Mouse (Mus musculus) heart, adult 2 months (tissue): ENCODE measurements around the gene Ppp1r16b. TPM values are rescaled to one million over a fixed set of nuclear protein-coding genes. Genes with fewer than 3 reads are reported as not detected.
A peak's percentile ranks its signal among the peaks of the same experiment; 100 is the strongest.

Experiments
- DNase-seq, 2 experiments: peaks; one replicate each; pipeline ENCODE4 v3.0.0; 2021
- H3K27ac ChIP-seq: fragments of 200-600 bp; 2 replicates; pipeline ENCODE4 v1.8.1; 2022
- H3K27me3 ChIP-seq: fragments of 200-500 bp; 2 replicates; pipeline ENCODE4 v1.6.1; 2012; ENCODE audit warnings: mild to moderate bottlenecking, low read length, inconsistent platforms, mixed read lengths; ENCODE audit not compliant: control insufficient read depth, insufficient read depth
- H3K36me3 ChIP-seq: fragments of 200-500 bp; 2 replicates; pipeline ENCODE4 v1.6.1; 2012; ENCODE audit warnings: low read length, inconsistent platforms; ENCODE audit not compliant: control insufficient read depth, insufficient read depth
- H3K4me1 ChIP-seq: fragments of 200-500 bp; 2 replicates; pipeline ENCODE4 v1.6.1; 2011; ENCODE audit warnings: low read length; ENCODE audit not compliant: control insufficient read depth, insufficient read depth
- H3K4me3 ChIP-seq: fragments of 200-600 bp; 2 replicates; pipeline ENCODE4 v1.8.1; 2022
- H3K79me2 ChIP-seq: fragments of 200-500 bp; replicated peaks from 2 replicates; pipeline ENCODE4 v1.6.1; 2012; ENCODE audit warnings: mild to moderate bottlenecking, inconsistent platforms, low read length, moderate library complexity, mixed read lengths; ENCODE audit not compliant: control insufficient read depth, insufficient read depth
- H3K9ac ChIP-seq: fragments of 200-500 bp; 2 replicates; pipeline ENCODE4 v1.6.1; 2012; ENCODE audit warnings: low read depth, mild to moderate bottlenecking, control low read depth, inconsistent platforms, low read length, mixed read lengths
- CTCF ChIP-seq: fragments of 200-600 bp; IDR thresholded peaks from 2 replicates; pipeline ENCODE4 v1.8.1; 2022; ENCODE audit warnings: antibody characterized with exemption, mild to moderate bottlenecking, moderate library complexity
- EP300 ChIP-seq: fragments of 200-500 bp; IDR thresholded peaks from 2 replicates; pipeline ENCODE4 v1.6.1; 2011; ENCODE audit warnings: low read depth, low read length, control low read depth; ENCODE audit not compliant: insufficient read depth
- POLR2A ChIP-seq: fragments of 200-500 bp; IDR thresholded peaks from 2 replicates; pipeline ENCODE4 v1.6.1; 2011; ENCODE audit warnings: mild to moderate bottlenecking, low read depth, low read length, control low read depth; ENCODE audit not compliant: insufficient read depth
- WGBS: fragments of 180-500 bp; shearing (Covaris S2); methylation state at CpG from one replicate; pipeline ENCODE4 v1.1.7; 2018; 5-methylcytosine and 5-hydroxymethylcytosine counted together
- intact Hi-C: fragments of 180-260 bp; cut with DNase I; formaldehyde crosslinking; loops from one replicate; pipeline ENCODE4 v1.15.1; 2025
- polyA plus RNA-seq: library from polyadenylated mRNA; depleted of rRNA; stranded (reverse); fragments of >200 nt; gene quantifications from 2 replicates; pipeline ENCODE4 v1.2.3, GENCODE M21; 2012
- total RNA-seq, 2 experiments: library from RNA; stranded (reverse); gene quantifications; 2 replicates each; pipeline ENCODE4 v1.2.3; 2021

Gene Ppp1r16b
- total and polyA plus RNA-seq, 3 experiments: 3.3 to 12.3 (median 10.4) TPM

DNA sequence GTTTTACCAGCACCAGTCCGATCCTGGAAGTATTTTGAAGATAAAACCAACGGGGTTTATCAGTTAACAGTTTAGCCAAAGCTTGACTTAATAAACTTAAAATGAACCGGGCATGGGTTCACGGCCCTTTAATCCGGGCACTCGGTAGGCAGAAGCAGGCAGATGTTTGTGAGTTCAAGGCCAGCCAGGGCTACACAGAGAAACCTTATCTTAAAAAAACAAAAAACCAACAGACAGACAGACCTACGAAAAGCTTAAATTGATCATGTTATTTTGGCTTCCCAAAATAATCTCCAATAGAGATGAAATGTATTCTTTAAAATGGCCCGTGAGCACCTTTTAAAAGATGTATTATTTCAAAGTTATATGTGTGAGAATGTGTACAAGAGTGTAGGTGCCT, 39.5 kb upstream of the Ppp1r16b start:
- no peak for DNase-seq
- peak overlapping the region; percentile 96 for H3K4me3 ChIP-seq
- 24% methylated on average over 8 of the region's 8 CpGs for WGBS
- H3K79me2 ChIP-seq: no peaks in the 10 kb centered on the region
- H3K36me3 ChIP-seq: no peaks in the 10 kb centered on the region
- intact Hi-C loops: no loop called here
- H3K27me3 ChIP-seq: no peaks in the 10 kb centered on the region
- no peaks in the 10 kb centered on the region; the same call in 1 of the 2 replicates for H3K4me1 ChIP-seq
- TF ChIP-seq EP300: no peak
- no peak for TF ChIP-seq CTCF
- TF ChIP-seq POLR2A: no peak
- no peak overlapping the region; the same call in 1 of the 2 replicates for H3K27ac ChIP-seq
- H3K9ac ChIP-seq: peak overlapping the region; percentile 94

DNA sequence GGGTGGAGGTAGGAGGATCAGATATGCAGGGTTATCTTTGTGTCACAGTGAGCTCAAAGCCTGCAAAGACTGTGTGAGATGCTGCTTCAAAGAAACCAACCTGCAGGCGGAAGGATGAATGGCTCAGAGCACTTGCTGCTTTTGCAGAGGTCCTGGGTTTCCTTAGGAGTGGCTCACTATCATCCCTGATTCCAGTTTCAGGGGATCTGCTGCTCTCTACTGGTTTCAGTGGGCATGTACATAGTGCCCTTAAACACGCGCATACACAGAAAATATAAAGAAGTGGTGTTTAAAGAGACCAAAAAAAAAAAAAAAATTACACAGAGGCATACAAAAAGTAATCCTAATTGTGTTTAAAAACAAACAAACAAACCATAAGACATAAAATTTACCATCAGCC, 36.3 kb upstream of the Ppp1r16b start:
- whole genome bisulfite sequencing: 83% methylated on average over 3 of the region's 3 CpGs

DNA sequence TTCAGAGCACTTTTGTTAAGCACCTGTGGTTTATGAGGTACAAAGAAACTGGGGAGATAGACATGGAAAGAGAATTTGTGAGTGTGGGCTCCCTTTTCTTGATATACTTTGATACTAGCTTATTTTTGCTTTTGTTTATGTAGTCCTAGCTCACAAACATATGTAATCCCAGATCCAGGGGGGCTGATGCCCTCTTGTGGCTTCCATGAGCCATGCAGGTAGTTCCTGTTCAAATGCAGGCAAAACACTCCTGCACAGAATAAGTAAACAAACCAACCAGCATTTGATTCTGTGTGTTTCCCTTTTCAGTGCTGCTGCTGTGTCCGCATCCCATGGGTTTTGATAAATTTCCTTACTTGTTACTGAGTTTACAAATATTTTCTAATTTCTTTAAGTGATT, 35.8 kb upstream of the Ppp1r16b start:
- TF ChIP-seq CTCF: peak; percentile 87
- TF ChIP-seq EP300: no peak
- intact Hi-C loops: loop anchor here (2.0 kb wide), 1 partner anchor 79 kb away; no protein-coding TSS in a partner anchor
- Histone ChIP-seq H3K27me3 (no peaks in the 10 kb centered on the region), H3K4me3 (no peak overlapping the region), H3K36me3 (no peaks in the 10 kb centered on the region), H3K27ac (no peak overlapping the region), H3K4me1 (no peaks in the 10 kb centered on the region; the same call in 1 of the 2 replicates), H3K79me2 (no peaks in the 10 kb centered on the region), H3K9ac (no peak overlapping the region)
- 64% methylated on average over 1 of the region's 1 CpGs for WGBS
- DNase-seq: no peak

More for the DNA sequence above, 36.3 kb upstream of the Ppp1r16b start:
- intact Hi-C loops: loop anchor here (2.0 kb wide), 1 partner anchor 78 kb away; no protein-coding TSS in a partner anchor
- Histone ChIP-seq H3K4me1 (no peaks in the 10 kb centered on the region; the same call in 1 of the 2 replicates), H3K4me3 (no peak overlapping the region), H3K27ac (no peak overlapping the region), H3K27me3 (no peaks in the 10 kb centered on the region), H3K9ac (no peak overlapping the region), H3K79me2 (no peaks in the 10 kb centered on the region), H3K36me3 (no peaks in the 10 kb centered on the region)
- no peak for DNase-seq
- TF ChIP-seq POLR2A: no peak
- no peak for TF ChIP-seq EP300
- TF ChIP-seq CTCF: no peak

- WGBS: 84% methylated on average over 5 of the region's 5 CpGs
- TF ChIP-seq EP300 (no peak), POLR2A (no peak), CTCF (no peak)
- Histone ChIP-seq H3K9ac (no peak overlapping the region), H3K4me3 (no peak overlapping the region), H3K36me3 (no peaks in the 10 kb centered on the region), H3K27me3 (no peaks in the 10 kb centered on the region), H3K27ac (no peak overlapping the region), H3K4me1 (no peaks in the 10 kb centered on the region), H3K79me2 (no peaks in the 10 kb centered on the region)
- DNase-seq: no peak
- intact Hi-C loops: no loop called here
Observed at GRCm38 (mm10) chr2:158631873-158632272, 33.3 kb upstream of the Ppp1r16b start.

- H3K27ac ChIP-seq: peak overlapping the region; percentile 29
- no peaks in the 10 kb centered on the region; the same call in 1 of the 2 replicates for H3K4me1 ChIP-seq
- no peak overlapping the region for H3K9ac ChIP-seq
- WGBS: 17% methylated on average over 2 of the region's 2 CpGs
- peak; percentile 56 to 75 for DNase-seq
- H3K27me3 ChIP-seq: no peaks in the 10 kb centered on the region
- TF ChIP-seq POLR2A (no peak), EP300 (no peak), CTCF (peak; percentile 97)
- H3K79me2 ChIP-seq: no peaks in the 10 kb centered on the region
- intact Hi-C loops: loop anchor here (1.0 kb wide), 1 partner anchor 96 kb away; no protein-coding TSS in a partner anchor
- no peak overlapping the region for H3K4me3 ChIP-seq
- no peaks in the 10 kb centered on the region for H3K36me3 ChIP-seq
Observed at GRCm38 (mm10) chr2:158641869-158642268, 23.3 kb upstream of the Ppp1r16b start.

GRCm38 (mm10) chr2:158642587-158642986, 22.6 kb upstream of the Ppp1r16b start:
- no peak for TF ChIP-seq CTCF
- TF ChIP-seq EP300: no peak
- no peak for TF ChIP-seq POLR2A
- 98% methylated on average over 2 of the region's 2 CpGs for WGBS
- H3K27me3 ChIP-seq: no peaks in the 10 kb centered on the region
- no peak for DNase-seq
- H3K36me3 ChIP-seq: no peaks in the 10 kb centered on the region
- H3K9ac ChIP-seq: no peak overlapping the region
- intact Hi-C loops: loop anchor here (1.0 kb wide), 1 partner anchor 96 kb away; no protein-coding TSS in a partner anchor
- no peaks in the 10 kb centered on the region for H3K79me2 ChIP-seq
- no peaks in the 10 kb centered on the region; the same call in 1 of the 2 replicates for H3K4me1 ChIP-seq
- no peak overlapping the region for H3K4me3 ChIP-seq
- no peak overlapping the region for H3K27ac ChIP-seq
